Mouse (Mus musculus) limb, embryonic 15.5 days (tissue): Measurements from ENCODE around the gene Tufm. TPM values are rescaled to one million over a fixed set of nuclear protein-coding genes. Genes with fewer than 3 reads are reported as not detected.
A peak's percentile ranks its signal among the peaks of the same experiment; 100 is the strongest.
"Not testable (repeated sequence)": the region's sequence is repeated elsewhere in the genome, so short reads cannot be mapped to it uniquely, and the experiment has no call there.

Experiments
- ATAC-seq: fragments of 200-750 bp; cut with Nextera tagmentation; 2 replicates; pipeline ENCODE4 v1.8.0; 2017; ENCODE audit warnings: low read depth, moderate TSS enrichment; ENCODE audit not compliant: insufficient number of reproducible peaks, low FRiP score, low TSS enrichment
- H3K27ac ChIP-seq: fragments of 300-500 bp; sonication (generic); 2 replicates; pipeline ENCODE4 v1.5.1; 2015; ENCODE audit warnings: moderate library complexity, mild to moderate bottlenecking, inconsistent platforms
- H3K27me3 ChIP-seq: fragments of 300-500 bp; sonication (generic); 2 replicates; pipeline ENCODE4 v1.6.1; 2015; ENCODE audit warnings: inconsistent platforms
- H3K36me3 ChIP-seq: fragments of 300-500 bp; sonication (generic); 2 replicates; pipeline ENCODE4 v1.6.1; 2015; ENCODE audit warnings: inconsistent platforms
- H3K4me1 ChIP-seq: fragments of 300-500 bp; sonication (generic); 2 replicates; pipeline ENCODE4 v1.6.1; 2015; ENCODE audit warnings: inconsistent platforms
- H3K4me2 ChIP-seq: fragments of 300-500 bp; sonication (generic); 2 replicates; pipeline ENCODE4 v1.6.1; 2015; ENCODE audit warnings: mild to moderate bottlenecking, inconsistent platforms
- H3K4me3 ChIP-seq: fragments of 300-500 bp; sonication (generic); 2 replicates; pipeline ENCODE4 v1.5.1; 2015; ENCODE audit warnings: mild to moderate bottlenecking, inconsistent platforms
- H3K9ac ChIP-seq: fragments of 300-500 bp; sonication (generic); 2 replicates; pipeline ENCODE4 v1.6.1; 2015; ENCODE audit warnings: inconsistent platforms
- H3K9me3 ChIP-seq: fragments of 300-500 bp; sonication (generic); 2 replicates; pipeline ENCODE4 v1.6.1; 2016; ENCODE audit warnings: inconsistent platforms
- WGBS: fragments of 180-500 bp; shearing (Covaris S2); methylation state at CpG from one replicate; pipeline ENCODE4 v1.1.7; 2015; 5-methylcytosine and 5-hydroxymethylcytosine counted together
- polyA plus RNA-seq: library from polyadenylated mRNA; unstranded; fragments of >200 nt; fragmentation: Nextera tagmentation; extraction: Ambion mirVana; gene quantifications from 2 replicates; pipeline ENCODE4 v1.2.1, GENCODE M21; 2015

Tufm gene
- polyA plus RNA-seq, 1 experiment from 2014 or later, result 120 TPM

GRCm38 (mm10) chr7:126482392-126482871 lies 4.7 kb upstream of the Tufm start:
- no peaks in the 10 kb centered on the region for H3K9me3 ChIP-seq
- under 1% methylated on average over 23 of the region's 23 CpGs for WGBS
- peak overlapping the region; percentile 62 for H3K4me2 ChIP-seq
- peak; percentile 82 for ATAC-seq
- peak overlapping the region; percentile 85 for H3K27ac ChIP-seq
- peaks cover 8% of the 10 kb centered on the region for H3K4me1 ChIP-seq
- no peaks in the 10 kb centered on the region for H3K27me3 ChIP-seq
- no peaks in the 10 kb centered on the region for H3K36me3 ChIP-seq
- H3K9ac ChIP-seq, result 0 out of 2 replicates have a peak overlapping the region, but pooled peaks have one; percentile 28
- H3K4me3 ChIP-seq, result peak overlapping the region; percentile 38

GRCm38 (mm10) chr7:126487617-126488385 lies 640 bp downstream of the Tufm start:
- H3K9me3 ChIP-seq, ATAC-seq, H3K27me3 ChIP-seq: not testable (repeated sequence)
- Histone ChIP-seq H3K27ac (peak overlapping the region; percentile 85; the same call in 1 of the 2 replicates), H3K4me3 (peak overlapping the region; percentile 68), H3K9ac (peak overlapping the region; percentile 75), H3K36me3 (peaks cover 37% of the 10 kb centered on the region), H3K4me2 (peak overlapping the region; percentile 76), H3K4me1 (peaks cover 13% of the 10 kb centered on the region)
- 14% methylated on average over 24 of the region's 25 CpGs for WGBS

GRCm38 (mm10) chr7:126491005-126491404 lies 3.8 kb downstream of the Tufm start:
- peaks cover 69% of the 10 kb centered on the region for H3K36me3 ChIP-seq
- no peak overlapping the region for H3K4me3 ChIP-seq

GRCm38 (mm10) chr7:126491973-126492372 lies 4.8 kb downstream of the Tufm start:
- Histone ChIP-seq H3K9me3 (no peaks in the 10 kb centered on the region), H3K4me1 (peaks cover 10% of the 10 kb centered on the region), H3K4me2 (no peak overlapping the region), H3K9ac (no peak overlapping the region), H3K36me3 (peaks cover 79% of the 10 kb centered on the region), H3K27me3 (no peaks in the 10 kb centered on the region), H3K4me3 (no peak overlapping the region), H3K27ac (no peak overlapping the region; the same call in 1 of the 2 replicates)
- WGBS, result 62% methylated on average over 11 of the region's 11 CpGs
- no peak for ATAC-seq

More at GRCm38 (mm10) chr7:126491005-126491404, 3.8 kb downstream of the Tufm start:
- no peak overlapping the region for H3K4me2 ChIP-seq
- no peak overlapping the region for H3K9ac ChIP-seq
- H3K9me3 ChIP-seq, result no peaks in the 10 kb centered on the region
- H3K27ac ChIP-seq, result no peak overlapping the region
- 84% methylated on average over 1 of the region's 1 CpGs for WGBS
- ATAC-seq, result no peak
- H3K4me1 ChIP-seq, result peaks cover 12% of the 10 kb centered on the region
- H3K27me3 ChIP-seq, result no peaks in the 10 kb centered on the region

GRCm38 (mm10) chr7:126494120-126494519 lies 7.0 kb downstream of the Tufm start:
- no peak overlapping the region for H3K9ac ChIP-seq
- ATAC-seq, result no peak
- WGBS, result 94% methylated on average over 6 of the region's 6 CpGs

GRCm38 (mm10) chr7:126496475-126496874 lies 9.3 kb downstream of the Tufm start:
- H3K4me3 ChIP-seq, result no peak overlapping the region
- 76% methylated on average over 5 of the region's 5 CpGs for WGBS
- H3K36me3 ChIP-seq, result peaks cover 95% of the 10 kb centered on the region
- no peak overlapping the region for H3K27ac ChIP-seq
- no peak overlapping the region for H3K9ac ChIP-seq
- no peak overlapping the region for H3K4me2 ChIP-seq
- peaks cover 7% of the 10 kb centered on the region for H3K4me1 ChIP-seq
- H3K27me3 ChIP-seq, result no peaks in the 10 kb centered on the region
- no peaks in the 10 kb centered on the region for H3K9me3 ChIP-seq
- no peak for ATAC-seq

More at GRCm38 (mm10) chr7:126494120-126494519, 7.0 kb downstream of the Tufm start:
- Histone ChIP-seq H3K36me3 (peaks cover 96% of the 10 kb centered on the region), H3K27me3 (no peaks in the 10 kb centered on the region), H3K4me1 (no peaks in the 10 kb centered on the region), H3K9me3 (no peaks in the 10 kb centered on the region), H3K4me2 (no peak overlapping the region), H3K27ac (no peak overlapping the region), H3K4me3 (no peak overlapping the region)

- 93% methylated on average over 12 of the region's 12 CpGs for WGBS
- Histone ChIP-seq H3K4me2 (no peak overlapping the region), H3K9me3 (no peaks in the 10 kb centered on the region), H3K4me1 (peaks cover 7% of the 10 kb centered on the region), H3K36me3 (peaks cover 81% of the 10 kb centered on the region), H3K27ac (no peak overlapping the region), H3K4me3 (no peak overlapping the region), H3K9ac (no peak overlapping the region), H3K27me3 (no peaks in the 10 kb centered on the region)
- ATAC-seq, result no peak
Observed at GRCm38 (mm10) chr7:126497966-126498365, 10.8 kb downstream of the Tufm start.

GRCm38 (mm10) chr7:126499416-126499815 lies 12.3 kb downstream of the Tufm start:
- no peak for ATAC-seq
- Histone ChIP-seq H3K9ac (no peak overlapping the region), H3K27me3 (no peaks in the 10 kb centered on the region), H3K4me3 (no peak overlapping the region), H3K9me3 (no peaks in the 10 kb centered on the region), H3K27ac (no peak overlapping the region), H3K36me3 (peaks cover 67% of the 10 kb centered on the region), H3K4me2 (no peak overlapping the region), H3K4me1 (peaks cover 7% of the 10 kb centered on the region)
- 91% methylated on average over 7 of the region's 7 CpGs for WGBS

GRCm38 (mm10) chr7:126501684-126502022 lies 14.5 kb downstream of the Tufm start:
- Histone ChIP-seq H3K27me3 (no peaks in the 10 kb centered on the region), H3K4me2 (peak overlapping the region; percentile 67), H3K36me3 (peaks cover 44% of the 10 kb centered on the region), H3K27ac (peak overlapping the region; percentile 99), H3K4me1 (peaks cover 7% of the 10 kb centered on the region), H3K9ac (peak overlapping the region; percentile 52), H3K4me3 (peak overlapping the region; percentile 58), H3K9me3 (no peaks in the 10 kb centered on the region)
- WGBS, result 3% methylated on average over 9 of the region's 9 CpGs
- no peak for ATAC-seq

- H3K4me2 ChIP-seq, result peak overlapping the region; percentile 67
- peaks cover 7% of the 10 kb centered on the region for H3K4me1 ChIP-seq
- H3K9ac ChIP-seq, result peak overlapping the region; percentile 92
- ATAC-seq, result peak; percentile 92
- peak overlapping the region; percentile 58 for H3K4me3 ChIP-seq
- no peaks in the 10 kb centered on the region for H3K27me3 ChIP-seq
- H3K36me3 ChIP-seq, result peaks cover 39% of the 10 kb centered on the region
- under 1% methylated on average over 52 of the region's 57 CpGs for WGBS
- H3K27ac ChIP-seq, result peak overlapping the region; percentile 99
- no peaks in the 10 kb centered on the region for H3K9me3 ChIP-seq
Observed at GRCm38 (mm10) chr7:126502023-126502741, 15.0 kb downstream of the Tufm start.

- Histone ChIP-seq H3K9me3 (no peaks in the 10 kb centered on the region), H3K36me3 (peaks cover 33% of the 10 kb centered on the region), H3K4me1 (peaks cover 7% of the 10 kb centered on the region), H3K4me3 (peak overlapping the region; percentile 58), H3K9ac (peak overlapping the region; percentile 92), H3K4me2 (peak overlapping the region; percentile 67), H3K27me3 (no peaks in the 10 kb centered on the region), H3K27ac (peak overlapping the region; percentile 99)
- under 1% methylated on average over 40 of the region's 40 CpGs for WGBS
- 0 out of 2 replicates have a peak, but pooled peaks have one; percentile 1 for ATAC-seq
Observed at GRCm38 (mm10) chr7:126502751-126503150, 15.6 kb downstream of the Tufm start.
